Mouse (Mus musculus): ENCODE data around the gene Tprn.

- no peak for TF ChIP-seq CTCF (conservative IDR thresholded peaks at IDR 0.05; ENCODE audit: insufficient read depth, insufficient read length, low read depth, low read length)
- TF ChIP-seq POLR2A (IDR thresholded peaks at IDR 0.05; ENCODE audit: low read depth, low read length): no peak
Observed at GRCm38 (mm10) chr2:25213266-25213865, 49.1 kb upstream of the Tprn start.
